Mouse (Mus musculus) liver, embryonic 12.5 days (tissue): ENCODE data around the gene Ufd1. TPM values are rescaled to one million over a fixed set of nuclear protein-coding genes. Genes with fewer than 3 reads are reported as not detected.
"Not testable (repeated sequence)": the region's sequence is repeated elsewhere in the genome, so short reads cannot be mapped to it uniquely, and the experiment has no call there.

Experiments used
- ATAC-seq: fragments of 200-750 bp; cut with Nextera tagmentation; 2 replicates; pipeline ENCODE4 v1.8.0; 2017; ENCODE audit warnings: moderate number of reproducible peaks, mild to moderate bottlenecking, moderate library complexity
- H3K27ac ChIP-seq: fragments of 300-500 bp; sonication (generic); 2 replicates; pipeline ENCODE4 v1.5.1; 2016; ENCODE audit warnings: mild to moderate bottlenecking
- H3K27me3 ChIP-seq: fragments of 300-500 bp; sonication (generic); replicated peaks from 2 replicates; pipeline ENCODE4 v1.6.1; 2016; ENCODE audit warnings: mild to moderate bottlenecking, moderate library complexity
- H3K36me3 ChIP-seq: fragments of 300-500 bp; sonication (generic); 2 replicates; pipeline ENCODE4 v1.6.1; 2016; ENCODE audit warnings: mild to moderate bottlenecking, moderate library complexity
- H3K4me1 ChIP-seq: fragments of 300-500 bp; sonication (generic); 2 replicates; pipeline ENCODE4 v1.6.1; 2016
- H3K4me2 ChIP-seq: fragments of 300-500 bp; sonication (generic); 2 replicates; pipeline ENCODE4 v1.6.1; 2016; ENCODE audit warnings: mild to moderate bottlenecking, moderate library complexity
- H3K4me3 ChIP-seq: fragments of 300-500 bp; sonication (generic); 2 replicates; pipeline ENCODE4 v1.5.1; 2016; ENCODE audit warnings: mild to moderate bottlenecking, moderate library complexity
- H3K9ac ChIP-seq: fragments of 300-500 bp; sonication (generic); 2 replicates; pipeline ENCODE4 v1.6.1; 2016; ENCODE audit warnings: mild to moderate bottlenecking, moderate library complexity
- H3K9me3 ChIP-seq: fragments of 300-500 bp; sonication (generic); replicated peaks from 2 replicates; pipeline ENCODE4 v1.6.1; 2016; ENCODE audit warnings: mild to moderate bottlenecking, moderate library complexity
- WGBS: fragments of 180-500 bp; shearing (Covaris S2); methylation state at CpG from one replicate; pipeline ENCODE4 v1.1.7; 2016; ENCODE audit not compliant: insufficient replicate concordance; 5-methylcytosine and 5-hydroxymethylcytosine counted together
- polyA plus RNA-seq: library from polyadenylated mRNA; unstranded; fragments of >200 nt; fragmentation: Nextera tagmentation; extraction: Ambion mirVana; gene quantifications from 2 replicates; pipeline ENCODE4 v1.2.1, GENCODE M21; 2016

Ufd1 gene
- polyA plus RNA-seq, 1 experiment from 2014 or later = 57.5 TPM

DNA sequence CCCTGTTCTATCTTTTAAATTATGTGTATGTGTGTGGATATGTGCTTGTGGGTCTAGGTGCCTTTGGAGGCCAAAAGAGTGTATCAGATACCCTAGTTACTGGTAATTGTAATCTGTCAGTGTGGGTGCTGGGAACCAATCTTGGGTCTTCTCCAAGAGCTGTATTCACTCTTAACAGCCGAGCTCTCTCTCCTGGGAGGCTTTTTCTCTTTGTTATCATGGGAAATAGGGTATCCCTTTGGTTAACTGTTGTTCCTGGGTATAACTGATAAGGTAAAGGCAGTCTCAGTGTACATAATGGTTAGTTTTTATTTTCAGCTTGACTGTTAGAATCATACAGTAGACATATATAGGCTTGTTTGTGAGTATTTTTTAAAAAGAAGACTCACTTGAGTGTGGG lies 10.8 kb downstream of the Ufd1 start:
- ATAC-seq = no peak
- no peak overlapping the region for H3K4me2 ChIP-seq
- 20% methylated on average over 1 of the region's 1 CpGs for WGBS
- H3K4me1 ChIP-seq = peaks cover 15% of the 10 kb centered on the region
- no peak overlapping the region for H3K9ac ChIP-seq
- peaks cover 98% of the 10 kb centered on the region for H3K36me3 ChIP-seq
- no peak overlapping the region for H3K4me3 ChIP-seq
- H3K27ac ChIP-seq = no peak overlapping the region
- H3K9me3 ChIP-seq = no peaks in the 10 kb centered on the region
- no peaks in the 10 kb centered on the region for H3K27me3 ChIP-seq

GRCm38 (mm10) chr16:18822925-18823324 lies 11.3 kb downstream of the Ufd1 start:
- H3K4me3 ChIP-seq = no peak overlapping the region
- ATAC-seq = no peak
- peaks cover 15% of the 10 kb centered on the region for H3K4me1 ChIP-seq
- H3K27me3 ChIP-seq = no peaks in the 10 kb centered on the region
- no peak overlapping the region for H3K4me2 ChIP-seq
- H3K9ac ChIP-seq = no peak overlapping the region
- H3K27ac ChIP-seq = no peak overlapping the region
- H3K36me3 ChIP-seq = peaks cover 98% of the 10 kb centered on the region
- H3K9me3 ChIP-seq = no peaks in the 10 kb centered on the region
- WGBS = 75% methylated on average over 4 of the region's 4 CpGs

- peaks cover 97% of the 10 kb centered on the region for H3K36me3 ChIP-seq
- no peaks in the 10 kb centered on the region for H3K9me3 ChIP-seq
- ATAC-seq = no peak
- no peak overlapping the region for H3K9ac ChIP-seq
- no peak overlapping the region for H3K4me3 ChIP-seq
- no peaks in the 10 kb centered on the region for H3K27me3 ChIP-seq
- 84% methylated on average over 3 of the region's 3 CpGs for WGBS
- no peak overlapping the region for H3K27ac ChIP-seq
- H3K4me1 ChIP-seq = no peaks in the 10 kb centered on the region
- no peak overlapping the region for H3K4me2 ChIP-seq
Measured at GRCm38 (mm10) chr16:18828630-18829029, 17.1 kb downstream of the Ufd1 start.

DNA sequence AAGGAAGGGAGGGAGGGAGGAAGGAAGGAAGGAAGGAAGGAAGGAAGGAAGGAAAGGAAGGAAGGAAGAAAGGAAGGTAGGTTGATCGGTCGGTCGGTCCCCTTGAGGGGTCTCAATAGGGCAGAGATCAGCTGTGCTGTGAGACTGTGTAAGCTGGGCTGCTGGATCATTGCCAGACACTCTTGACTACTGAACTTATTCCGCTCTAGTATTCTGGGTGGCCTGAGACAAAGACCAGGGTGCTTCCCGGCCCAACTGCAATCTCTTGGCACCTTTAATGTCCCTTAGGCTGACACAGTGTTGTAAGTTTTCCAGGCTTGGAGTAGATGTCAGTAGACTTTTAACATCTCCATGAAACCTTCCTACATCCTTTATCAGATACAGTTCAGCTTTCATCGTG lies 17.5 kb downstream of the Ufd1 start:
- Histone ChIP-seq H3K4me3 (no peak overlapping the region), H3K4me2 (no peak overlapping the region), H3K36me3 (peaks cover 97% of the 10 kb centered on the region), H3K4me1 (no peaks in the 10 kb centered on the region), H3K9me3 (no peaks in the 10 kb centered on the region), H3K9ac (no peak overlapping the region), H3K27ac (no peak overlapping the region), H3K27me3 (no peaks in the 10 kb centered on the region)
- no peak for ATAC-seq
- 84% methylated on average over 6 of the region's 6 CpGs for WGBS

DNA sequence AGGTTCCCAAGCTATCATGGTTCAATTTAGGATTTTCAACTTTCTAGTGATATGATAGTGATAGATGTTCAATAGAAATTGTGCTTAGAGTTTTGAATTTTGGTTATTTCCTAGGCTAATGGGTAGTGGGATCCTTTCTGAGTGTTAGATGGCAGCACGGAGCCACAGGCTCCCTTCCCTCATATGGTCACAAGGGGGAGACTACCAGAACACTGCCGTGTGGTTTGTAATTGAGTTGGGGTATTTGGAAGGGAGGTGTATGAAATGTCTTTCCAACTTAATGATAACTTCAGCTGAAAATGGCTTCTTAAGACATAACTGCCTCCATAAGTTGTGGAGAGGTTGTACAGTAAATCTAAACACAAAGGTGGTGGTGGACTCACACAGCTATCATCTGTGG lies 21.9 kb downstream of the Ufd1 start:
- 67% methylated on average over 2 of the region's 2 CpGs for WGBS
- Histone ChIP-seq H3K27me3 (no peaks in the 10 kb centered on the region), H3K4me3 (no peak overlapping the region), H3K9me3 (no peaks in the 10 kb centered on the region), H3K9ac (no peak overlapping the region), H3K36me3 (peaks cover 73% of the 10 kb centered on the region), H3K4me1 (peaks cover 15% of the 10 kb centered on the region), H3K4me2 (no peak overlapping the region), H3K27ac (no peak overlapping the region)
- ATAC-seq = no peak

GRCm38 (mm10) chr16:18836073-18836467 lies 24.5 kb downstream of the Ufd1 start:
- Histone ChIP-seq H3K4me1 (peaks cover 15% of the 10 kb centered on the region), H3K27ac (peak overlapping the region; percentile 85), H3K4me3 (peak overlapping the region; percentile 89), H3K9me3 (no peaks in the 10 kb centered on the region), H3K9ac (peak overlapping the region; percentile 93), H3K36me3 (peaks cover 65% of the 10 kb centered on the region), H3K27me3 (no peaks in the 10 kb centered on the region), H3K4me2 (peak overlapping the region; percentile 85)
- peak; percentile 22 for ATAC-seq
- WGBS = 26% methylated on average over 3 of the region's 3 CpGs

DNA sequence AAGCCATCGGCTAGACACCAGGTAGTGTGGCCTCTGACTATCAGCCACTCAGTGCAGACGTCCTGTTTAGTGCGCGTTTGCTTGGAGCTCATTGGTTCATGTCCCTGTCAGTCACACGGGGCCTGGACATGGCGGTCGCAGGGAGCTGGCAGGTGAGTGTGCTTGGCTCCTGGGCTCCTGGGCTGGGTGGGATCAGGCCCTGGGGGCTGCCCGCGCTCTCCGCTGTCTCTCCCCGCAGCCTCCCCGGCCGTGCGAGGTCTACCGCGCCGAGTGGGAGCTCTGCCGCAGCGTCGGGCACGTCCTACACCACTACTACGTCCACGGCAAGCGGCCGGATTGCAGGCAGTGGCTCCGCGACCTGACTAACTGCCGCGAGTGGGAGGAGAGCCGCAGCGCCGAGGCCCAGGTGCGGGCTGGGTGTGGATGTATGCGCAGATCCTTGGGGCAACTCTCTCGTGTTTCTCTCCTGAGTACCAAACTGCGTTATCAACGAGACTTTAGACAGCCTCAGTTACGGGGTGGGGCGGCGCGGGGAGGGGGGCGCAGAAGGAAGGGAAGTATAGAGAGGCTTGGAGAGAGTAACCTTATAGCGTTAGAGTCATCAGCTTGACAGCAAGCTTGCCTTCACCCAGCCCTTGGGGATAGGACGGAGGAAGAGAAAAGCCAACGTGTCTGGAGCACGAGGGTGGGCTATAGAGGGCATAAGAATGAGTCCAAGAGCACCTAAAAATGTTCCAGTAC lies 25.1 kb downstream of the Ufd1 start, which contains the start of the genes 2510002D24Rik and Gm28539:
Gene 2510002D24Rik, plus strand, starts transcription at position 111 of the 741 bp plus-strand sequence.
Gene Gm28539, plus strand, starts transcription at position 117 of the 741 bp plus-strand sequence.
- Histone ChIP-seq H3K27me3 (no peaks in the 10 kb centered on the region), H3K27ac (peak within 1 kb of the TSS; percentile 85), H3K36me3 (peaks cover 62% of the 10 kb centered on the region), H3K4me2 (peak within 1 kb of the TSS; percentile 85), H3K9ac (peak within 1 kb of the TSS; percentile 93), H3K9me3 (no peaks in the 10 kb centered on the region), H3K4me3 (peak within 1 kb of the TSS; percentile 89), H3K4me1 (peaks cover 15% of the 10 kb centered on the region)
- ATAC-seq = peak; percentile 98
- under 1% methylated on average over 46 of the region's 46 CpGs for WGBS

- Histone ChIP-seq H3K27me3 (no peaks in the 10 kb centered on the region), H3K9ac (no peak overlapping the region), H3K9me3 (no peaks in the 10 kb centered on the region), H3K4me3 (no peak overlapping the region), H3K4me2 (no peak overlapping the region), H3K4me1 (peaks cover 15% of the 10 kb centered on the region), H3K27ac (no peak overlapping the region), H3K36me3 (peaks cover 45% of the 10 kb centered on the region)
- no peak for ATAC-seq
- WGBS = 88% methylated on average over 4 of the region's 4 CpGs
Measured at GRCm38 (mm10) chr16:18838346-18838745, 26.8 kb downstream of the Ufd1 start.

GRCm38 (mm10) chr16:18846301-18846820 lies 34.8 kb downstream of the Ufd1 start:
- no peak overlapping the region for H3K4me2 ChIP-seq
- H3K4me3 ChIP-seq = no peak overlapping the region
- no peak for ATAC-seq
- WGBS = 70% methylated on average over 15 of the region's 15 CpGs
- 0 out of 2 replicates have a peak, but pooled peaks cover under 1% of the 10 kb centered on the region for H3K36me3 ChIP-seq
- H3K9me3 ChIP-seq = no peaks in the 10 kb centered on the region
- no peak overlapping the region for H3K9ac ChIP-seq
- H3K27ac ChIP-seq = no peak overlapping the region
- no peaks in the 10 kb centered on the region for H3K27me3 ChIP-seq
- H3K4me1 ChIP-seq = no peaks in the 10 kb centered on the region

- WGBS = 81% methylated on average over 16 of the region's 17 CpGs
- H3K4me3 ChIP-seq, H3K36me3 ChIP-seq, H3K9ac ChIP-seq, H3K9me3 ChIP-seq, H3K4me1 ChIP-seq, H3K27me3 ChIP-seq, H3K4me2 ChIP-seq, ATAC-seq, H3K27ac ChIP-seq: not testable (repeated sequence)
Measured at GRCm38 (mm10) chr16:18849521-18850190, 38.1 kb downstream of the Ufd1 start.

GRCm38 (mm10) chr16:18858551-18858950 lies 47.0 kb downstream of the Ufd1 start:
- H3K9ac ChIP-seq = no peak overlapping the region
- no peaks in the 10 kb centered on the region for H3K27me3 ChIP-seq
- peaks cover 5% of the 10 kb centered on the region; the same call in 1 of the 2 replicates for H3K9me3 ChIP-seq
- no peak overlapping the region for H3K4me2 ChIP-seq
- no peaks in the 10 kb centered on the region for H3K4me1 ChIP-seq
- ATAC-seq = no peak
- no peak overlapping the region for H3K4me3 ChIP-seq
- no peaks in the 10 kb centered on the region for H3K36me3 ChIP-seq
- H3K27ac ChIP-seq = no peak overlapping the region

DNA sequence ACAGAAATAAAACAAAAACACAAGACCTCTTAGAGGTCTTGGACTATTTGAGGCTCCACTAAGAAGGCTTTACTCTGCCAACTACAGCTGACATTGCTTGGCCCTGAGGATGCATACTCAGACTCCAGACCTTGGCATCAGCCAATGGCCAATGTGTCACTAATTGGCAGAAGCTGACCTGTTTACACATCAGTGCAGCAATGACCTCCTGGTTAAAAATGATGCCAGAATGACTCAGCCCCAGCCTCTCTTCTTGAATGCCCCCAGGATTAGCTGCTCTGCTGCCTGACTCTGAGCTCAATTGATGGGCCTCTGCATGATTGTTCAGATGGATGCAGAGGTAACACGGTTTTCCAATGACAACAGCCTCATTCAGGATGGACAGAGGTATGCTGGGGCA lies 48.6 kb downstream of the Ufd1 start:
- H3K27me3 ChIP-seq = no peaks in the 10 kb centered on the region
- no peaks in the 10 kb centered on the region for H3K36me3 ChIP-seq
- peaks cover 5% of the 10 kb centered on the region; the same call in 1 of the 2 replicates for H3K9me3 ChIP-seq
- H3K27ac ChIP-seq = no peak overlapping the region
- H3K4me2 ChIP-seq = no peak overlapping the region
- H3K4me1 ChIP-seq = no peaks in the 10 kb centered on the region
- no peak overlapping the region for H3K4me3 ChIP-seq
- WGBS = 49% methylated on average over 1 of the region's 1 CpGs
- no peak overlapping the region for H3K9ac ChIP-seq
- no peak for ATAC-seq
